Mouse (Mus musculus) left cerebral cortex, postnatal 10 days (tissue): ENCODE data around the gene Aldh3b2. TPM values are rescaled to one million over a fixed set of nuclear protein-coding genes. Genes with fewer than 3 reads are reported as not detected.
"Not testable (repeated sequence)": the region's sequence is repeated elsewhere in the genome, so short reads cannot be mapped to it uniquely, and the experiment has no call there.

Experiments
- DNase-seq, 2 experiments: peaks; one replicate each; pipeline ENCODE4 v3.0.0; 2021 to 2022; ENCODE audit warnings: low spot score in 2 of 2, mixed read lengths in 1 of 2; ENCODE audit errors: extremely low spot score in 1 of 2
- intact Hi-C: fragments of 180-260 bp; cut with DNase I; formaldehyde crosslinking; loops from one replicate; pipeline ENCODE4 v1.15.1; 2025
- total RNA-seq, 2 experiments: library from RNA; stranded (reverse); gene quantifications; 2 replicates each; pipeline ENCODE4 v1.2.3; 2021

Aldh3b2 gene
- total RNA-seq, 2 experiments from 2014 or later = 2.3 to 2.4 TPM

DNA sequence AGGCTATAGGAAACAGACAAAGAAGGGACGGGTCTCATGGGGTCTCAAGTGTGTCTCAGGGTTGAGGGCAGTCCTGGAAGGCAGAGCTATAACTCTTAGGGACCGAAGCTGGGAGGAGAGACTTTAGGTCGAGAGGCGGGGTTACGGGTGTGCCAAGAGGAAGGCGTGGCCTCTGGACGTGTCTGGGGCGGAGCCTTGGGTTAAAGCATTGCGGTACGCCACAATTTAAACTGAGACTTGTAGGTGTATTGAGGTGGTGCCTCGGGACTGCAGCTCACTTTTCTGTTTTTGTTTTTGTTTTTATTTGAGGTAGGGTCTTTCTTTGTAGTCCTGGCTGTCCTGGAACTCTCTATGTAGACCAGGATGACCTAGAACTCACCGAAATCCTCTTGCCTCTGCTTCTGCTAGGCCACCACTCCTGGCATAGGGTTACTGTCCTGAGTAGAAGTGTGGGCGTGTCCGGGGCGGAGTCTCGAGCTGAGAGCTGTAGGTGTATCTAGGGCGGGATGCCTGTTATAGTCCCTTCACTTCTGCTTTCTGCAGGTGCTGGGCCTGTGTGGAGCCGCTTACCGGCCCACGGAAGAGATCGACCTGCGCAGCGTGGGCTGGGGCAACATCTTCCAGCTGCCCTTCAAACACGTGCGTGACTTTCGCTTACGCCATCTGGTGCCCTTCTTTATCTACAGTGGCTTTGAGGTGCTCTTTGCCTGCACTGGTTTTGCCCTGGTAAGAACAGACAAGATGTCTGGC lies 29.0 kb upstream of the Aldh3b2 start:
- no peak for DNase-seq
- intact Hi-C loops = loop anchor here (10.0 kb wide), 1 partner anchor 282 kb away; no protein-coding TSS in a partner anchor

DNA sequence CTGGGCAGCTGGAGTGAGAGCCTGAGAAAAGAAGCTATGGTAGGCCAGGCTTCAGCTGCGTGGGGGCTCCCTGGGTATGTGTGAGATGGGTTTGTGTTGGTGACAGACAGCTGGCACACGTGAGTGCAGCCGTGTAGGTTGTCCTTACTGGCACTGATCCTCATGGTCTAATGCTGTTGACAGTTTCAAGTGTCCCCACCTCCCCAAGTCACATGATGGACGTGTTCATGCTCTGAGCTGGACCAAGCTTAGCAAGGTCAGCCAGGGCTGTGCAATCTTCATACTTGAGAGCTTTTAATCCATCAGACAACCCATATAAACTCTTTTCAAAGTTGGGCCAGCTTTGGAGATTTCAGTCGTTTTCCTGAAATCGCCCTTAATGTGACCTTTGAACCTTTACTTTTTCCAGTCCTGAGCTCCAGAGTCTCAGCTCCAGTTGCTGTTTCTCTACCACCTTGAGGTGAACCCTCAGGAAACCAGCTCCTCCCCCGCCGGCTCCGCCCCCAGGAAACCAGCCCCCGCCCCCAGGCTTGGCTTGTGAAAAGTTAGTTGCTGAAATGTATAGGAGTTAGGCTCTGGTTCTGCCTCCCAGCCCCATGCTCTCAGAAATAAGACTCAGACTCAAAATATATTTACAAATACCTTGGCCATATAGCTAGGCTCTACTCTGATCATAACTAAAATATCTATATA lies 26.1 kb upstream of the Aldh3b2 start:
- intact Hi-C loops = loop anchor here (2.0 to 10.0 kb wide), 3 partner anchors 36 to 279 kb away; partner anchors contain the start of gene Ndufv1
- no peak for DNase-seq

GRCm38 (mm10) chr19:3946715-3947114 lies 25.4 kb upstream of the Aldh3b2 start:
- DNase-seq = peak; percentile 56 to 67
- intact Hi-C loops = loop anchor here (2.0 to 10.0 kb wide), 3 partner anchors 36 to 278 kb away; partner anchors contain the start of gene Ndufv1

DNA sequence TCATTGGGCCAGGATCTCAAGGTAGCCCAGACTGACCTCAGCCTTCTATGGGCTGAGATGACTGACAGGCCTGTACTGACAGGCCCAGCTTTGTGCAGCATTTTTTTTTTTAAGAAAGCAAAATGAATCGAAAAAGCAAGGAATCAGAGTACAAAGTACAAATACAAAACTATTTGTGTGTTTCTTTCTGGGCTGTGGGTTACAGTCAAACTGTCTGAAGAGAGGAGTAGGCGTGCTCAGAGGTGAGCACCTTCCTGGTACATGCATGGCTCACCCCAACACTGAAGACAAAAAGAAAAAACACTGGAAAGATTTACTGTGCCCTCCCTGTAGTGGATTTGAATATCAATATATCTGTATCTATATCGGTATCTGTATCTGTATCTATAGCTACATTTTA lies 24.3 kb upstream of the Aldh3b2 start:
- DNase-seq = no peak

GRCm38 (mm10) chr19:3948546-3948945 lies 23.6 kb upstream of the Aldh3b2 start:
- intact Hi-C loops = loop anchor here (5.0 to 10.0 kb wide), 2 partner anchors 34 to 276 kb away; no protein-coding TSS in a partner anchor

More for the DNA sequence above, 24.3 kb upstream of the Aldh3b2 start:
- intact Hi-C loops = loop anchor here (2.0 to 10.0 kb wide), 3 partner anchors 34 to 277 kb away; partner anchors contain the start of gene Ndufv1

DNA sequence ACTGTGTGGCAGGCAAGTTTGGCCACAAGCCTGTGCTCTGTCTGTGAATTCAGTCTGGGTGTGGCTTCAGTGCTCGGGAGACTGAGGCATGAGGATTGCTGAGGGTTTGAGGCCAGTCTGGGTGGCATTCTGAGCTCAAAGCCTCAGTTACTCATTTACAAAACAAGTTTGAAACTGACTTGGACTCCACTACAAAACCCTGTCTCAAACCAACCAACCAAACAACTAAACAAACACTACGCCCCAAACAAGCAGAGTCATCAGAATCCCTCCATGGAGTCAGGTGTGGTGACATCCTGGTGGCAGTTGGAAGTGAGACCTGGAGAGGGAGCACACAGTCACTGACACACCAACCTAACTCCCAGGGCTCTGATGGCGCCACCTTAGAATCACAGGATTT lies 21.8 kb upstream of the Aldh3b2 start:
- intact Hi-C loops = no loop called here
- DNase-seq = no peak

More at GRCm38 (mm10) chr19:3948546-3948945, 23.6 kb upstream of the Aldh3b2 start:
- DNase-seq = no peak

GRCm38 (mm10) chr19:3951461-3951860 lies 20.7 kb upstream of the Aldh3b2 start:
- intact Hi-C loops = no loop called here
- DNase-seq = no peak

DNA sequence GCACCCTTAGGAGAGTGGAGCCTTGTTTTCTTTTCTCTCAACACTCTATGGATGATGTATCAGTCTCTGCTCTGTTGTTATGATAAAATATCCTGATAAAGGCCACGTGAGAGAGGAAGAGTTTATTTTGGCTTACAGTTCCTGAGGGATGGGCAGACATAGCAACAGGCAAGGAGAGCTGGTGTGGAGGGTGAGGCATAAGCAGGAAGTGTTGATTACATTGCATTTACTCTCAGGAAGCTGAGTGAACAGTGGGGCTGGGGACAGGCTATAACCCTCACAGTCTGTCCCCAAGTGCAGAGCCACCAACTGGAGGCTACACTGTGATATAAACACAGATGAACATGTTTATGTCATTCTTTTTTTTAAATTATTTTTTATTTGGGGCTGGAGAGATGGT lies 20.0 kb upstream of the Aldh3b2 start:
- intact Hi-C loops = no loop called here
- no peak for DNase-seq

- DNase-seq = no peak
- intact Hi-C loops = no loop called here
Measured at GRCm38 (mm10) chr19:3955033-3955432, 17.1 kb upstream of the Aldh3b2 start.

GRCm38 (mm10) chr19:3955804-3956203 lies 16.3 kb upstream of the Aldh3b2 start:
- DNase-seq = no peak
- intact Hi-C loops = no loop called here

GRCm38 (mm10) chr19:3957296-3958036 lies 14.7 kb upstream of the Aldh3b2 start:
- DNase-seq, intact Hi-C loops: not testable (repeated sequence)

DNA sequence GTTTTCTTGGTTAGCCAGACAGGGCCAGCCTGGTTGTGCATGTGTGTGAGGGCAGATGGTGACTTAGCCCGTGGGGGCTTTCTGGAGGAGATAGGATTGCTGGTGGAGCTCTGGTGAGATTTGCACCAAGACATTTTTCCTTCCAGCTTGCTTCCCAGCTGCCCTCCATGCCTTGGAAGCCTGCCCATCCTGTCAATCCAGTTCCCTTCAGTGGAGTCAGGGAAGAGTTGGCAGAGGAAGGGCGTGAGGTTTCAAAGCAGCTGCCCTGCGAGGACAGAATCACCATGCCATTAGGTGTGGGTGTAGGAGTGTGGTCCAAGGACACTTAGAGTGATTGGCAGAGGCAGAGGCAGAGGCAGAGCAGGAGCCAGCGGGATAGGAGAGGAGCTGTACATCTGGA lies 13.7 kb upstream of the Aldh3b2 start, which contains the start of gene Aldh3b3:
Gene Aldh3b3 (plus strand): TSS at position 176 of the 400 bp plus-strand sequence.
- no peak for DNase-seq
- intact Hi-C loops = no loop called here

DNA sequence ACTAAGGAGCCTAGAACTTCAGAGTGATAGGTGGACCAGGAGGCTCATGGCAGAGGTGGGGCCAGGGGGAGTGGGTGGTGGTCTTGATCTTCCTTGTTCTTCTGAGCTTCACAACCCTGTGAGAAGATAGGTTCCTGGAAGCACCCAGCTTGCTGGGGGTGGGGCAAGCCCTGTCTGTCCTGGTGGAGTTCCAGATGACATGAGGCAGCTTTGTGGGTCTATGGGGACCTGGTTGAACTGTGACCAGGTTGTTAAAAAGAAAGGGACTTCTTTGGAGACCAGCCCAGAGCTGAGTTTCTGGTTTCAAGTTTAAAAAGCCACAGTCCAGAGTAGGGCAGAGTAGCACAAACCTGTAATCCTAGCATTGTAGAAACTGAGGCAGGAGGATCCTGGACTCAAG lies 13.1 kb upstream of the Aldh3b2 start:
- intact Hi-C loops = no loop called here
- no peak for DNase-seq

DNA sequence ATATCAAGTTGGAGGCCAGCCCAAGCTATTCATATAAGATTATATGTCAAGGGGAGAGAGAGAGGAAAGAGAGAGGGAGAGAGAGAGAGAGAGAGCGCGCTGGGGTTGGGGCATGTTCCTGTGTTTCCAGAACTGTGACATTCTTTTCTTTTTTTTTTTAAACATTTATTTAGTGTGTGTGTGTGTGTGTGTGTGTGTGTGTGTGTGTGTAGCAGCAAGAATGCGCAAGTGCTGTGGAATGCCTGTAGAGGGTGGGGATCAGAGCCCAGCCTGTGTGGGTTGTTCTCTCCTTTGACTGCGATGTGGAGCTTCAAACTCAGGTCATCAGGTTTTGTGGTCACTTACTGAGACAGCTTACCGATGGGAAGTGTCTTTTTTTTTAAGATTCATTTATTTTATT lies 11.9 kb upstream of the Aldh3b2 start:
- no peak for DNase-seq
- intact Hi-C loops = no loop called here

DNA sequence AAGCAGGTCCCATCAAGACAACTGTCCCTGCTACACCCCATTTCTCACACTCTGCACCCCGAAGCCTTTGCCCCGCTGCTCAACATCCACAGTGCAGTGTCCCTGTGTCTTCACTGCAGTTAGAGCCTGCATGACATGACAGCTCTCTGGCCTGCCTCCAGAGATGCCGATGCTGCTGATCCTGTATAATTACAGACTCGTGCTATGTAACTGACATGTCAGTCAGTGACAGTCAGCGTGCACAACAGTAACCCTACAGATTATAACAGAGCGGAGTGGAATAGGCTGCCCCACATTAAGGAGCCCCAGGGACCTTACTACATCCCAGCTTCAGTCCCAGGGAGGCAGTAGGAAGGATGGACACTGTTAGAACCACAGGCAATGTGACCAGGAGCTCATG lies 10.3 kb upstream of the Aldh3b2 start:
- intact Hi-C loops, DNase-seq: not testable (repeated sequence)

DNA sequence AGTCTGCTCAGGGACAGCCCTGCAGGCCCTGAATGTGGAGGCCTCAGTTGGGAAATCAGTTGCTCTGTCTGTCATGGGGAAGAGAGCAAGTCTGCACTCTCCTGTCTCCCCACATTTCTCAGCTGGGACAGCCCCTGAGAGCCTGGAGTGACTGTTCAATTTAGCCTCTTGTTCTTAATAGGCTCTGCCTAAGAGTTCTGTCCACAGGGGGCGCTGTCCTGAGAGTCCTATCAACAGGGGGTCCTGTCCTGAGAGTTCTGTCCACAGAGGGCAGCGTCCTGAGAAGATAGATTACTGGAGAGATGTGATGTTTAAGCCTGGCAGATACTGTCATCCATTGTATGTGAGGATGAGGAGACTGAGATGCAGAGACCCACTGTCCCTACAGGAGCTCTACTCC lies 9.7 kb upstream of the Aldh3b2 start:
- peak in 1 of 2 experiments; percentile 55 for DNase-seq
- intact Hi-C loops = no loop called here

- DNase-seq = no peak
Measured at GRCm38 (mm10) chr19:3964030-3964429, 8.1 kb upstream of the Aldh3b2 start.

DNA sequence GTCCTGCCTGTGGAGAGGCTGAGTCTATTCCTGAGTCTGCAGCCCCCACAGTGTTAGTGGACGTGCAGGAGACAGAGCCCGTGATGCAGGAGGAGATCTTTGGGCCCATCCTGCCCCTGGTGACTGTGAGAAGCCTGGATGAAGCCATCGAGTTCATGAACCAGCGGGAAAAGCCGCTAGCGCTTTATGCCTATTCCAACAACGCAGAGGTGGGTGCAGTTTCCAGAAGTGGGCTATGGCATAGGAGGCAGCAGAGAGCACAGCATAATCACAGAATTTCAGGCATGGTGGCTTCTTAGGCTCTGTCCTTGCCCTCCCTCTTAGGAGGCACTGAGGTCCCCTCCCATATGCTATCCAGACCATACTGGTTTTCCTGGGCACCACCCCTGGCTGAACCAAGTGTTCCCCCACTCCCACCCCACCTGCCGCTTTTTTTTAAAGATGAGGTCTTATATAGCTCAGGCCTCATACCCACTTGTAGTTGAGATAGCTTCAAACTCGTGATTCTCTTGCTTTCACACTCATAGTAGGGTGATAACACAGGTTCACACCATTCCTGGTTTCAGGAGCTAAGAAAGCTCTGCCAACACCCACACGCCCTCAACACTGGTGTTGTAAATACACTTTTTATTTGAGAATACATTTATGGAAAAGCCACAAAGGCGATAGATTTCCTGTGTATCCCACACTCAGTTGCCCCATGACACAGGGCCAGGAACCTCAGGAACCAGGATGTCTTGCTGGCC lies 5.6 kb upstream of the Aldh3b2 start:
- intact Hi-C loops = no loop called here
- no peak for DNase-seq

More at GRCm38 (mm10) chr19:3964030-3964429, 8.1 kb upstream of the Aldh3b2 start:
- intact Hi-C loops = no loop called here
